Mouse (Mus musculus): Measurements from ENCODE around the gene Slc6a16. TPM values are rescaled to one million over a fixed set of nuclear protein-coding genes. Genes with fewer than 3 reads are reported as not detected.

Slc6a16 gene
- polyA plus RNA-seq (2015; fragmentation: Nextera tagmentation; extraction: Ambion mirVana) = 0.46 and 0.49 TPM in 2 replicates

DNA sequence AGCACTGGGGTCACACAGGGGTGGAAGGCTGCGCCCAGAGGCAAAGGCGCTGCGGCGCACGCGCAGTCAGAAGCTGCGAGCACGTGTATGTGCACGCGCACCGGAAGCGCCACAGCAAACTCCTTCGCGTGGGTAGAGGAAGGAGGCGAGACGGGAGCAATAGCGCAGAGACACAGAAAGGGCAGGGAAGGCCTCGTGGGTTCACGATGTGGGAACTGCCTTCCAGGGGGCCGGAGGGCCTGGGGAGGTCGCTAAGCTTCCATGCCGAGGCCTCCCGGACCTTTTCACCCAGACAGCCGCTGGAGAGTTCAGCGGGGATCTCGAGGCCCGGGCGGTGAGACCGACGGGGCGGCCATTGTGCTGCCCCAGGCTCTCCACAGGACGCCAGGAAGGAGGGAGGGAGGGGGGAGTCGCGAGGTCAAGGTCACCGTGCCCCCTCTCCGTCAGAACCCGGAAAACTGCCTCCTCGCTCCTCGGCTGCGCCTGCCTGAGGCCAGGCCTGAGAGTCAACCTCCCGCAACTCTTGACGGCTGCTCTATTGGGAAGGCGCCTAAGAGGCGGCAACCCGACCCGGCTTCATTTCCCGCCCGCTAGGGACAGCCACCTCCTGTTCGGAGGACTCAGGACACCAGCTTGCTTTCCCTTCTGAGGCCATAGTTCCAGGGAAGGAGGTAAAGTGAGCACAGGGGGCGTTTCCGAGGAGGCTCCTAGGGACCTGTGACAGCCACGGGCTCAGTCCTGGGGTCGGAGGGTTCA is at the start of gene Slc6a16:
Gene Slc6a16 (plus strand): TSS at position 453 of the 756 bp plus-strand sequence.
- TF ChIP-seq CTCF (IDR thresholded peaks at IDR 0.05; ENCODE audit: low read depth) (no peak), EP300 (IDR thresholded peaks at IDR 0.05; ENCODE audit: low read depth) (no peak)
- Histone ChIP-seq H3K9ac (replicated peaks) (no peak within 1 kb of the TSS), H3K4me2 (ENCODE audit: low read depth, low read length) (peak within 1 kb of the TSS; percentile 11; the same call in 1 of the 2 replicates), H3K27ac (ENCODE audit: low read depth) (peak within 1 kb of the TSS; percentile 91; the same call in 1 of the 2 replicates), H3K4me3 (ENCODE audit: low read depth, low read length) (no peak within 1 kb of the TSS), H3K4me1 (ENCODE audit: insufficient read depth) (peaks cover 12% of the 10 kb centered on the region), H3K9me3 (ENCODE audit: low read length) (no peaks in the 10 kb centered on the region), H3K27me3 (ENCODE audit: insufficient read depth, low read length) (no peaks in the 10 kb centered on the region), H3K36me3 (replicated peaks; ENCODE audit: insufficient read depth, low read length) (no peaks in the 10 kb centered on the region)
- peak; percentile 30 for DNase-seq
- WGBS (ENCODE audit: insufficient replicate concordance) = 55% methylated on average over 53 of the region's 53 CpGs
- ATAC-seq = peak; percentile 4; the same call in 1 of the 2 replicates

DNA sequence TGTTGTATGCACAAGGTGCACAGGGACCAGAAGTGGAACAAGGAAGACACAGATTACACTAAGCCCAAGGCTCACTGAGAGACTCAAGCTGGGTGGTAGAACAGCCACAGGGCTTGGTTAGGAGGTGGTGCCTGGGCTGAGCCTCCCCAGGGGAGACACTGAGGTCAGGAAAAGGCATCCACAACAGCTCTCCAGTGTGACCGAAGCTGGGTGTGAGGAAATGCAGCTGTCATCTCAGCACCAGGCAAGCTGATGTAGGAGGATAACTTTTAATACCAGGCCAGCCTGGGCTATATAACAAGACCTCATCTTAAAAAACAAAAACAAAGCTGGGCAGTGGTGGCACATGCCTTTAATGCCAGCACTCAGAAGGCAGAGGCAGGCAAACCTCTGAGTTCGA is 49.7 kb upstream of the Slc6a16 start:
- DNase-seq = no peak
- Histone ChIP-seq H3K36me3 (replicated peaks; ENCODE audit: insufficient read depth, low read length) (no peaks in the 10 kb centered on the region), H3K27ac (ENCODE audit: low read depth) (no peak overlapping the region), H3K27me3 (ENCODE audit: insufficient read depth, low read length) (peaks cover 38% of the 10 kb centered on the region), H3K9me3 (ENCODE audit: low read length) (no peaks in the 10 kb centered on the region), H3K4me1 (ENCODE audit: insufficient read depth) (no peaks in the 10 kb centered on the region), H3K9ac (replicated peaks) (no peak overlapping the region), H3K4me2 (ENCODE audit: low read depth, low read length) (no peak overlapping the region), H3K4me3 (ENCODE audit: low read depth, low read length) (no peak overlapping the region)
- WGBS (ENCODE audit: insufficient replicate concordance) = 49% methylated on average over 2 of the region's 2 CpGs
- no peak for TF ChIP-seq EP300 (IDR thresholded peaks at IDR 0.05; ENCODE audit: low read depth)
- TF ChIP-seq CTCF (IDR thresholded peaks at IDR 0.05; ENCODE audit: low read depth) = no peak
- ATAC-seq = no peak

DNA sequence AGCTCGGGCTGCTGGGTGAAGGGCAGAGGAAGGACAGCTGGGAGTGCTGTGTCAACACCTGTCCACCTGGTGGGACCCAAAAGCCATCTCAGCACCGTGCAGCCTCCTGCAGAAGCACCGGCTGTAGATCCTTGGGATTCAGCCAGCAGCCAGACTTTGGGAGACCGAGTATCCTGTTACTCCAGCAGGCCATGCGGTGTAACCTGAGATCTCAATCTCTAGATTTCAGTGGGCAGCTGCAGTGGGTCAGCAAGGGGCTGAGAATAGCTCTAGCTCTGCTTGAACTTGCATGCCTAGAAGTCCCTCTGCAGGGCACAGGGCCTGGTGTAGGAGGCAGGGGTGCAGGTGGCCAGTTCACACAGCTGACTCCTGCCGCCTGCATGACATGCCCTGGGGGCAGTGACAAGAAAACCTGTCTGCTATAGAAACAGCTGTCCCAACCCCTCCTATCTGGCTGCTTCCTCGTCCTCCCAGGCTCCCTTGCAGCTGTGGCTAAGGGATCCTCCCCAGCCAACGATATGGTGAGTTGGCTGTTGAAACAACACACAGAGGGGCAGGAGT is 49.0 kb upstream of the Slc6a16 start:
- H3K4me1 ChIP-seq (ENCODE audit: insufficient read depth) = no peaks in the 10 kb centered on the region
- ATAC-seq = no peak
- no peak for DNase-seq
- no peak overlapping the region for H3K27ac ChIP-seq (ENCODE audit: low read depth)
- H3K4me3 ChIP-seq (ENCODE audit: low read depth, low read length) = no peak overlapping the region
- TF ChIP-seq EP300 (IDR thresholded peaks at IDR 0.05; ENCODE audit: low read depth) = no peak
- no peak for TF ChIP-seq CTCF (IDR thresholded peaks at IDR 0.05; ENCODE audit: low read depth)
- no peaks in the 10 kb centered on the region for H3K36me3 ChIP-seq (replicated peaks; ENCODE audit: insufficient read depth, low read length)
- no peaks in the 10 kb centered on the region for H3K9me3 ChIP-seq (ENCODE audit: low read length)
- WGBS (ENCODE audit: insufficient replicate concordance) = 22% methylated on average over 8 of the region's 8 CpGs
- no peak overlapping the region for H3K9ac ChIP-seq (replicated peaks)
- H3K27me3 ChIP-seq (ENCODE audit: insufficient read depth, low read length) = peaks cover 30% of the 10 kb centered on the region
- H3K4me2 ChIP-seq (ENCODE audit: low read depth, low read length) = no peak overlapping the region

DNA sequence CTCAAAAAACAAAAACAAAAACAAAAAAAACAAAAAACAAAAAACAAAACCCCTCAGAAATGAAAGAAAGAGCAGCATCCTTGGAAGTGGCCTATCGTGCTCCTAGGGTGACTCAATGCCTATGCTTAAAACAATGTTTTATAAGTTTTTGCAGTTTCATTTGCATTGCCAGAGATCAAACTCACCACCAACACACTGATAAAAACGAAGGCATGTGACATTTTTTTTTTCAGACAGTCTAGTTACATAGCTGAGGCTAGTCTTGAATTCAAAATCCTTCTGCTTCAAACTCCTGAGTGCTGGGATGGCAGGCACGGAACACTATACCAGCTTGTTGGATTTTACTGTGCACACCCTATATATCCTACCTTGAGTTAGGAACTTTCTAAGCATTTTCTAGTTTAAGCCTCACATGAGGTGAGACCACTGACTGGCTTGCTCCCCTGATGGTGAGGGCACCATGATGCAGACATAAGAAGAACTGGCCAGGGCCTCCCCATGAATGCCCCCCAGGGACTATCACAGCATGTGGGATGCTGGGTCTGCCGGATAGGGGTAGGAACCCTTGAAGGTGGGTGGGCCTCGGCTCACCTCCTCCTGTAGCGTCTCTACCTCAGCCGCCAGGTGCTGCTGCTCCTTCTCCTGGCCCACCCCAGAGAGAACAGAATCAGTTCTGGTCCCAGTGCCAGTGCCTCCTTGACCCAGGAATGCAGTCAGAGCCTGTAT is 48.1 kb upstream of the Slc6a16 start:
- Histone ChIP-seq H3K36me3 (replicated peaks; ENCODE audit: insufficient read depth, low read length) (no peaks in the 10 kb centered on the region), H3K4me3 (ENCODE audit: low read depth, low read length) (no peak overlapping the region), H3K9ac (replicated peaks) (no peak overlapping the region), H3K4me1 (ENCODE audit: insufficient read depth) (no peaks in the 10 kb centered on the region), H3K27me3 (ENCODE audit: insufficient read depth, low read length) (peaks cover 25% of the 10 kb centered on the region), H3K9me3 (ENCODE audit: low read length) (no peaks in the 10 kb centered on the region), H3K4me2 (ENCODE audit: low read depth, low read length) (no peak overlapping the region), H3K27ac (ENCODE audit: low read depth) (no peak overlapping the region)
- WGBS (ENCODE audit: insufficient replicate concordance) = 66% methylated on average over 7 of the region's 7 CpGs
- no peak for DNase-seq
- no peak for ATAC-seq
- TF ChIP-seq CTCF (IDR thresholded peaks at IDR 0.05; ENCODE audit: low read depth) (no peak), EP300 (IDR thresholded peaks at IDR 0.05; ENCODE audit: low read depth) (no peak)

DNA sequence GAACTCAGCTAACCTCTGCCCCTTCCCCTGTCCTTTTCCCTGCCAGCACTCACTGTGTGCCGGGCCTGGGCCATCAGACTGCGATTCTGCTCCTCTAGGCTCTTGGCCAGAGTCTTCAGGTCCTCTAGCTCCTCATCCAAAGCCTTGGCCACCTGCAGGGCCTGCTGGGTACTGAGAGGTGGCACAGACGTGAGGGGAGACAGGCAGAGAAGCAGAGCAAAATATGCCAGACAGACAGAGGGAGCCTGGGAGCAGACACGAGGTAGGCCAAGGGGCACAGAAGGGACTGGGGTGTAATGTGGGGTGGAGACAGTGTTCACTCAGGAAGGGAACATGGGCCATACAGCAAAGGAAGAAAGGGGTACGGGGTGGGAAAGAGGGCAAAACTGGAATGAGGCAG is 47.5 kb upstream of the Slc6a16 start:
- 68% methylated on average over 5 of the region's 5 CpGs for WGBS (ENCODE audit: insufficient replicate concordance)
- H3K9ac ChIP-seq (replicated peaks) = no peak overlapping the region
- H3K27me3 ChIP-seq (ENCODE audit: insufficient read depth, low read length) = peaks cover 21% of the 10 kb centered on the region
- DNase-seq = no peak
- H3K4me2 ChIP-seq (ENCODE audit: low read depth, low read length) = no peak overlapping the region
- H3K9me3 ChIP-seq (ENCODE audit: low read length) = no peaks in the 10 kb centered on the region
- TF ChIP-seq EP300 (IDR thresholded peaks at IDR 0.05; ENCODE audit: low read depth) (no peak), CTCF (IDR thresholded peaks at IDR 0.05; ENCODE audit: low read depth) (0 out of 2 replicates have a peak, but pooled peaks have one; percentile 2)
- no peaks in the 10 kb centered on the region for H3K4me1 ChIP-seq (ENCODE audit: insufficient read depth)
- H3K4me3 ChIP-seq (ENCODE audit: low read depth, low read length) = no peak overlapping the region
- H3K36me3 ChIP-seq (replicated peaks; ENCODE audit: insufficient read depth, low read length) = no peaks in the 10 kb centered on the region
- no peak overlapping the region for H3K27ac ChIP-seq (ENCODE audit: low read depth)
- no peak for ATAC-seq
